Mouse (Mus musculus): ENCODE results near the gene Aagab. TPM values are rescaled to one million over a fixed set of nuclear protein-coding genes. Genes with fewer than 3 reads are reported as not detected.

Gene Aagab
- polyA plus RNA-seq, 1 experiment from 2014 or later, result 26.2 TPM

- Histone ChIP-seq H3K27me3 (replicated peaks) (no peaks in the 10 kb centered on the region), H3K4me2 (no peak overlapping the region), H3K27ac (no peak overlapping the region), H3K9ac (no peak overlapping the region), H3K36me3 (peaks cover 44% of the 10 kb centered on the region), H3K9me3 (replicated peaks) (no peaks in the 10 kb centered on the region), H3K4me3 (no peak overlapping the region), H3K4me1 (peaks cover 31% of the 10 kb centered on the region)
- 74% methylated on average over 18 of the region's 18 CpGs for WGBS (ENCODE audit: insufficient replicate concordance)
- no peak for ATAC-seq
These were observed 64.3 kb downstream of the Aagab start for GRCm38 (mm10) chr9:63666612-63667372.

- ATAC-seq, result no peak
- peaks cover 34% of the 10 kb centered on the region for H3K4me1 ChIP-seq
- H3K27me3 ChIP-seq (replicated peaks), result no peaks in the 10 kb centered on the region
- no peak overlapping the region for H3K9ac ChIP-seq
- H3K4me3 ChIP-seq, result no peak overlapping the region
- H3K36me3 ChIP-seq, result peaks cover 42% of the 10 kb centered on the region
- H3K9me3 ChIP-seq (replicated peaks), result no peaks in the 10 kb centered on the region
- H3K27ac ChIP-seq, result no peak overlapping the region
- no peak overlapping the region for H3K4me2 ChIP-seq
- 87% methylated on average over 8 of the region's 8 CpGs for WGBS (ENCODE audit: insufficient replicate concordance)
These were observed 64.9 kb downstream of the Aagab start for GRCm38 (mm10) chr9:63667373-63667724.

- Histone ChIP-seq H3K4me1 (peaks cover 40% of the 10 kb centered on the region), H3K27ac (no peak overlapping the region)
- ATAC-seq, result no peak
These were observed 66.2 kb downstream of the Aagab start for GRCm38 (mm10) chr9:63668621-63669020.

GRCm38 (mm10) chr9:63669816-63670215 lies 67.4 kb downstream of the Aagab start:
- H3K36me3 ChIP-seq, result peaks cover 29% of the 10 kb centered on the region
- peaks cover 43% of the 10 kb centered on the region for H3K4me1 ChIP-seq

More at GRCm38 (mm10) chr9:63668621-63669020, 66.2 kb downstream of the Aagab start:
- 78% methylated on average over 1 of the region's 1 CpGs for WGBS (ENCODE audit: insufficient replicate concordance)
- H3K4me3 ChIP-seq, result no peak overlapping the region
- H3K36me3 ChIP-seq, result peaks cover 35% of the 10 kb centered on the region
- H3K4me2 ChIP-seq, result no peak overlapping the region
- H3K9me3 ChIP-seq (replicated peaks), result no peaks in the 10 kb centered on the region
- no peaks in the 10 kb centered on the region for H3K27me3 ChIP-seq (replicated peaks)
- no peak overlapping the region for H3K9ac ChIP-seq

GRCm38 (mm10) chr9:63672797-63673493 lies 70.5 kb downstream of the Aagab start:
- no peak overlapping the region for H3K4me2 ChIP-seq
- no peaks in the 10 kb centered on the region for H3K27me3 ChIP-seq (replicated peaks)
- WGBS (ENCODE audit: insufficient replicate concordance), result 35% methylated on average over 8 of the region's 8 CpGs
- ATAC-seq, result no peak
- H3K9me3 ChIP-seq (replicated peaks), result no peaks in the 10 kb centered on the region
- no peak overlapping the region for H3K9ac ChIP-seq
- no peak overlapping the region for H3K27ac ChIP-seq
- peaks cover 48% of the 10 kb centered on the region for H3K4me1 ChIP-seq
- H3K4me3 ChIP-seq, result no peak overlapping the region
- no peaks in the 10 kb centered on the region for H3K36me3 ChIP-seq

More at GRCm38 (mm10) chr9:63669816-63670215, 67.4 kb downstream of the Aagab start:
- WGBS (ENCODE audit: insufficient replicate concordance), result 83% methylated on average over 7 of the region's 7 CpGs
- no peaks in the 10 kb centered on the region for H3K27me3 ChIP-seq (replicated peaks)
- H3K4me2 ChIP-seq, result no peak overlapping the region
- no peak overlapping the region for H3K9ac ChIP-seq
- H3K27ac ChIP-seq, result no peak overlapping the region
- no peaks in the 10 kb centered on the region for H3K9me3 ChIP-seq (replicated peaks)
- no peak for ATAC-seq
- H3K4me3 ChIP-seq, result no peak overlapping the region

- H3K9ac ChIP-seq, result no peak overlapping the region
- H3K4me3 ChIP-seq, result no peak overlapping the region
- no peak overlapping the region for H3K4me2 ChIP-seq
- peaks cover 53% of the 10 kb centered on the region for H3K4me1 ChIP-seq
- H3K9me3 ChIP-seq (replicated peaks), result no peaks in the 10 kb centered on the region
- H3K27me3 ChIP-seq (replicated peaks), result no peaks in the 10 kb centered on the region
- ATAC-seq, result no peak
- WGBS (ENCODE audit: insufficient replicate concordance), result 59% methylated on average over 3 of the region's 3 CpGs
- H3K36me3 ChIP-seq, result no peaks in the 10 kb centered on the region
- no peak overlapping the region for H3K27ac ChIP-seq
These were observed 71.0 kb downstream of the Aagab start for GRCm38 (mm10) chr9:63673494-63673805.

- H3K27ac ChIP-seq, result no peak overlapping the region
- no peaks in the 10 kb centered on the region for H3K36me3 ChIP-seq
- peaks cover 56% of the 10 kb centered on the region for H3K4me1 ChIP-seq
- WGBS (ENCODE audit: insufficient replicate concordance), result 47% methylated on average over 10 of the region's 10 CpGs
- H3K9ac ChIP-seq, result no peak overlapping the region
- no peak overlapping the region for H3K4me2 ChIP-seq
- ATAC-seq, result no peak
- no peaks in the 10 kb centered on the region for H3K9me3 ChIP-seq (replicated peaks)
- H3K4me3 ChIP-seq, result no peak overlapping the region
- H3K27me3 ChIP-seq (replicated peaks), result no peaks in the 10 kb centered on the region
These were observed 72.2 kb downstream of the Aagab start for GRCm38 (mm10) chr9:63674613-63675012.

GRCm38 (mm10) chr9:63677621-63678020 lies 75.2 kb downstream of the Aagab start:
- Histone ChIP-seq H3K4me3 (no peak overlapping the region), H3K27ac (0 out of 2 replicates have a peak overlapping the region, but pooled peaks have one; percentile 37), H3K4me1 (peaks cover 61% of the 10 kb centered on the region), H3K4me2 (no peak overlapping the region), H3K36me3 (no peaks in the 10 kb centered on the region), H3K27me3 (replicated peaks) (no peaks in the 10 kb centered on the region), H3K9ac (no peak overlapping the region), H3K9me3 (replicated peaks) (no peaks in the 10 kb centered on the region)
- ATAC-seq, result no peak
- 56% methylated on average over 3 of the region's 3 CpGs for WGBS (ENCODE audit: insufficient replicate concordance)

- H3K4me1 ChIP-seq, result peaks cover 61% of the 10 kb centered on the region
- no peaks in the 10 kb centered on the region for H3K9me3 ChIP-seq (replicated peaks)
- WGBS (ENCODE audit: insufficient replicate concordance), result 77% methylated on average over 1 of the region's 1 CpGs
- no peak overlapping the region for H3K4me3 ChIP-seq
- no peaks in the 10 kb centered on the region for H3K36me3 ChIP-seq
- no peaks in the 10 kb centered on the region for H3K27me3 ChIP-seq (replicated peaks)
- no peak overlapping the region for H3K9ac ChIP-seq
- 0 out of 2 replicates have a peak, but pooled peaks have one; percentile 41 for ATAC-seq
- H3K27ac ChIP-seq, result 0 out of 2 replicates have a peak overlapping the region, but pooled peaks have one; percentile 37
- no peak overlapping the region for H3K4me2 ChIP-seq
These were observed 75.6 kb downstream of the Aagab start for GRCm38 (mm10) chr9:63678076-63678475.

- H3K27me3 ChIP-seq (replicated peaks), result no peaks in the 10 kb centered on the region
- H3K9me3 ChIP-seq (replicated peaks), result no peaks in the 10 kb centered on the region
- ATAC-seq, result 0 out of 2 replicates have a peak, but pooled peaks have one; percentile 54
- no peak overlapping the region for H3K9ac ChIP-seq
- no peak overlapping the region for H3K27ac ChIP-seq
- no peaks in the 10 kb centered on the region for H3K36me3 ChIP-seq
- no peak overlapping the region for H3K4me2 ChIP-seq
- H3K4me1 ChIP-seq, result peaks cover 43% of the 10 kb centered on the region
- no peak overlapping the region for H3K4me3 ChIP-seq
- 23% methylated on average over 9 of the region's 9 CpGs for WGBS (ENCODE audit: insufficient replicate concordance)
These were observed 79.8 kb downstream of the Aagab start for GRCm38 (mm10) chr9:63682301-63682700.

- WGBS (ENCODE audit: insufficient replicate concordance), result 75% methylated on average over 2 of the region's 2 CpGs
- ATAC-seq, result no peak
These were observed 80.5 kb downstream of the Aagab start for GRCm38 (mm10) chr9:63682943-63683342.

GRCm38 (mm10) chr9:63684277-63684676 lies 81.8 kb downstream of the Aagab start:
- no peaks in the 10 kb centered on the region for H3K36me3 ChIP-seq
- H3K9ac ChIP-seq, result no peak overlapping the region
- H3K27me3 ChIP-seq (replicated peaks), result no peaks in the 10 kb centered on the region
- H3K27ac ChIP-seq, result no peak overlapping the region
- no peaks in the 10 kb centered on the region for H3K9me3 ChIP-seq (replicated peaks)
- H3K4me2 ChIP-seq, result no peak overlapping the region
- H3K4me3 ChIP-seq, result no peak overlapping the region
- WGBS (ENCODE audit: insufficient replicate concordance), result 86% methylated on average over 6 of the region's 6 CpGs
- ATAC-seq, result no peak
- H3K4me1 ChIP-seq, result peaks cover 26% of the 10 kb centered on the region

More at GRCm38 (mm10) chr9:63682943-63683342, 80.5 kb downstream of the Aagab start:
- Histone ChIP-seq H3K4me3 (no peak overlapping the region), H3K27me3 (replicated peaks) (no peaks in the 10 kb centered on the region), H3K4me2 (no peak overlapping the region), H3K9ac (no peak overlapping the region), H3K36me3 (no peaks in the 10 kb centered on the region), H3K4me1 (peaks cover 38% of the 10 kb centered on the region), H3K27ac (no peak overlapping the region), H3K9me3 (replicated peaks) (no peaks in the 10 kb centered on the region)

All from liver, embryonic 12.5 days (tissue).